Mouse (Mus musculus): ENCODE measurements at regions not wholly inside any gene's neighbourhood (a gene's known extent, or its start where the extent isn't known, plus 50 kb on each side); places are given as distances from the start of the nearest gene placed in this dataset.
"Not testable (repeated sequence)": the region's sequence is repeated elsewhere in the genome, so short reads cannot be mapped to it uniquely, and the experiment has no call there.

DNA sequence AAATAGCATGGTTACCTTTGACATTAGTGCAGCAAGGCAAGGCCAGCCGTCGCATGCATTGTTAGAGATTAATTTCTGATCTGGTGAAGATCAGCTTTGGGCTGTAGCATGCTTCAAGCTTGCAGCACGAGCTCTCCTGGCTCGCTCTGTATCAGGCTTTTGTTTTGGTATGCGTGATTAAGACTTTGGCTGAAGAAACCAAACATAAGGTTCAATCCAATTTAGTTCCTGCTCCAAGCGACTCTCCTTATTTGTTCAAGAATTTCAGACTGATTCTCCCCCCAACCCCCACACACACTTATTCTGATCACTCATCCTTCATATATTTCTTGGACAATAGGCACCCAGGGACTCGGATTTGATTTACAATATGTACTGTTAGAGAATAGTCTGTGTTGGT lies 118.0 kb upstream of the Gm5148 start:
- no peak for DNase-seq (ENCODE audit: extremely low read depth, low read depth)

DNA sequence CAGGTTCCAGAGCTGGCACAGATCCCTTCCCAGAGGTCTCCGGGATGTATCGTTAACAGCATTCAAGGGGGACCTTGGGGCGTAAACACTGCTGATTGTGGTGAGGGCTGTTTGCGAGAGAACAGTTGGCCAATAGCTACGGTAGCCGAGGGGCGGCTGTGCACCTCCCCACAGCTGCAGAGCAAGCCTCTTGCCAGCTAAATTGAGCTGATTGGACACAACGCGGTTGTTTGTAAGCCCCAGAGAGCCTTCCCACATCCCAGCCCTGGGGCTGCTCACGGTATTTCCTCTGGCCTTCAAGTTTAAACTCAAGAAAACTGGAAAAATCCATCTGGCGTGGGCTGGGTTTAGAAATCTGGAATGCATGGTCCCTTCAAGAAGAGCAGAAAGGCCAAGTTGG lies 114.6 kb upstream of the Gm5148 start:
- DNase-seq (ENCODE audit: extremely low read depth, low read depth): no peak

DNA sequence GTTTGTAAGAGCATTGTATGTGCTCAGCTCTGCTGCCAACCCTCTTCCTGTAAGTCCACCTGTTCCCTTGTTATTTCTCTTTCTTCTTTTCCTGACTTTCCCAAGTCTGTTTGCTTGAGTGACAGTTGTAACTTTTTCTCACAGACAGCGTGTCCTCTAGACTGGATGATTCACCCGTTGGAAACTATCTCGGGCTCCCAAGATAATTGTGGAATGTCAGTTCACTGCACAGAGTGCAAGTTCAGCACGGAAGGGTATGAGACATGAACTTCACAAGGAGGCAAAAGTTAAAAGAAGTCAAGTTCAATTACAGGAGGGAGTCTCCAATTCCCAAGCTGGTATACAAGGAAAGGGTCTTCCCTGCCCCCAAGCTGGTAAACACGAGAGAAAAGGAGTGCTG lies 112.5 kb upstream of the Gm5148 start:
- DNase-seq (ENCODE audit: extremely low read depth, low read depth): no peak

DNA sequence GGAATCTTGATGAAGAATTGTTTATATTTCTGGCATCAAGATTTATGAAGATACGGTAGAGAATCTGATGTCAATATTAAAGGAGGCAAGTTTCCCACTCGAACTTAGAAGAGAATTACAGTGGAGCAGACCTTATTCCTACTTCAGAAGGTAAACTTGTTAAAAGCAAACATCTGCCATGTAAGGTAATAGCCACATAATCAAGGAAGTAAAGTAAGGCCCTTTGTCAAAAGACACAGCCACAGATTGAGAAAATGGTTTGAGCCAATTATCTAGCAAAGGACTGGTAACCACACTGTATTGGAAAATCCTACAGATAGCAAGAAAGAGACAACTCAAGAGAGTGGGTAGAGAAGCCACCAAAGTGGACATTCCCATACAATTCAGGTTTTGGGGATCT lies 111.4 kb upstream of the Gm5148 start:
- DNase-seq (ENCODE audit: extremely low read depth, low read depth): peak; percentile 17

DNA sequence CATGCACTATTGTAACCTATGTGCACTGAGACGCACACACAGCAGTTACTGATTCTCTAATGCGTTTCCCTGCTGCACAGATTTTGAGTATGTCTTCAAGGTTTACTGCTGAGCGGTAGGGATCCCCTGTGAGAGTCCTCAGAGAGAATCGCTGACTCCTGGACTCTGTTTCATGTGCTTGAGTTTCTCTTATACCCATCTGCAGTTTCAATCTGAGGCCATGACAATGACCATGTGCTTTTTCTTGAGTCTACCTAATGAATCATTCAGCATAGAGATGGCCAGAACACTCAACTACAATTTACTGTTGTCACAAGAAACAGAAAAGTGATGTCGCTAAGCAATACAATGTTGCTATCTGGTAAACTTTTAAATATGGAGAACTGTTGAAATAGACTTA lies 110.8 kb upstream of the Gm5148 start:
- no peak for DNase-seq (ENCODE audit: extremely low read depth, low read depth)

DNA sequence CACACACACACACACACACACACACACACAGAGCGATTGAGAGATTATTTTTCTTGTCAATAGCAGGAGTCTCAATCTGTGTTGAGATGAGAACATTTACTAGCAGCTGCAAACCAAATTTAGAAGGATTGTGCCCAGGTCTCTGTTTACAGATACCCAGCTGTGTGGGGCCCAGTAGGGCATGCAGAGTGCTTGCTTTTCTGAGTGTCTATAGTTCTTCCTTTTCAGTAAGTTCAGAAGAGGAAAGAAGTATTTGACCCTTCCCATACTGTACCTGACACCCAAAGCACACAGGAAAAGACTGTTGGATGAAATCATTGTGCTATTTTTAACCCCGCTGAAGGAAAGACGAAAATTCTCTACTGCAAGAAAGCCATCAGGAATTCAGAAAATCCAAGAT lies 110.3 kb upstream of the Gm5148 start:
- no peak for DNase-seq (ENCODE audit: extremely low read depth, low read depth)

DNA sequence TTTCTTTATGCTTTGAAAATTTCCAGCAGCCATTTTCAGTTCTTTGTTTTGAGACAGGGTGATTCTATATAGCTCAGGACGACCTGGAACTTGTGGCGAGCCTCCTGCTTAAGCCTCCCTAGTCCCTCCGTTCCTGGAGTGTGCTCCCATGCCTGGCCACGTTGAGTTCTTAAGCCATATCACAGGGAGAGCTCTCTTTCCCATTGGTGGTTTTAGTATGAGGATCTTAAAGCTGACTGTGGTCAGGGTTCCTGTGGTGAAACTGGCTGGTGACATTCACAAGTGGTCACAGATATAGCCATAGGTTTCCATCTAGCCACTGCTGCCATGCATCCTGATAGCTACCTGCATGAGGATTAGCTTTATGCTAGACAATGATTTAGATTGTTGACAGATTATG lies 109.1 kb upstream of the Gm5148 start:
- no peak for DNase-seq (ENCODE audit: extremely low read depth, low read depth)

DNA sequence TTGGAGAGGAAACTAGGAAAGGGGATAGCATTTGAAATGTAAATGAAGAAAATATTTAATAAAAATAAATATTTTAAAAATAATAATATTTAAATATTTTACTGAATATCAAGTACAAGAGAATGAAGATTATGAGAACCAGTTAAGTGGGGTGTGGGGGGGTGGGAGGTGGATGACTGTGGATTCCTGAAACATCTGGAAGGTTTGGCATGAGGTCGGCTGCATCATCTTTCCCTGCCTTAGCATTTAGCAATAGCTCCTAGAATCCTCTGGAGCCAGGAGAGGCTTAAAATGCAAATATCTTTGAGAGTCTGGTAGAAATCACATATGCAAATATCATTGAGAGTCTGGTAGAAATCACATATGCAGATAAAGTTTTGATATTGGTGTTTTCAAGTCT lies 103.3 kb upstream of the Gm5148 start:
- no peak for DNase-seq (ENCODE audit: extremely low read depth, low read depth)

DNA sequence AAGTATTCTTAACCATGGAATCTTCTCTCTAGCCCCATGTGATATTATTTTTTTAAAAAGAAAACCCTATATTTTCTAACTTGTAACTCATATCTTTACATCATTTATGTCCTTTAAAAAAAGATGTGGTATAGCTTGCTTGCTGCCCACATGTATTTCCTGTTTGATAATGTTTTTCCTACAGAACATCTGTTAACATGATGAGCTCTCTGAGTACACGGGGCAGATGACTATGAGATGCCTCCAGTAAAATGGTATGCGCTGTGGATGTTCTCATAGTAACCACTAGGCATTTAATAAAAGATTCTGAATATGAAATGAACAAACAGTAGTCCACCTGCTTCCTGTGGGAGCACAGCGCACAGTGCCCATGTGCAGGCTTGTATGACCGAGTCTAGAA lies 101.3 kb upstream of the Gm5148 start:
- DNase-seq (ENCODE audit: extremely low read depth, low read depth): no peak

DNA sequence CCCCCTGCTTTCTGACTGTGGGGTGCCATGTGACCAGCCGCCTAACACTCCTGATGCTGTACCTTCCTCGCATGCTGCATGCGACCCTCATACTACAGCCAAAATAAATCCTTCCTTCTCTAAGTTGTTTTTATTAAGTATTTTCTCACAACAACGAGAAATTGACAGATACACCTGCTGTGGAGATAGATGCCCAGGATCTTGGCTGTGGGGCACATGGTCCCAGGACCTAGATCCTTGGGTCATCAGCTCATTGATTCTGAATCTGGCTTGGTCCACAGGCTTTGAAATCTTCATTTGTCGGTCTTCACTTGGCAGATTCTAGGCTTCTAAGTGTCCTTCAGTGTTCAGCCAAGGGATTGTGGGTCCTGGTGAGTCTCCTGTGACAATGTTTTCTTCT lies 100.4 kb upstream of the Gm5148 start:
- DNase-seq (ENCODE audit: extremely low read depth, low read depth): no peak

DNA sequence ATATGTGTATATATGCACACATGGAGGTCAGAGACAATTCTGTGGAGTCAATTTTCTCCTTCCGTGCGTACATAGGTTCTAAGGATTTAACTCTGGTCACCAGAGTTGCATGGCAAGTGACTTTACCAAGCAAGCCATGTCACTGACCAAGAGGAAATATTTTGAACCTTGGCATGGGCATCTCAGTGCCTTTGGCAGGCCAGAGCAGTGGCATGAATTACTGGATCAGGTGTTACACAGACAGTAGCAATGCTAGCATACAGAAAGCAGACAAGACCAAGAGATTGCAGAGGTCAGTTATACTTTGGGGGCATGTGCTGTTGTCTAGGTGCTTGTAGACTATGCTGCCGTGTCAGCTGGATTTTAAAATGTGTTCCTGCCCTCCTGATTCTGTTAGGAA lies 95.2 kb upstream of the Gm5148 start:
- DNase-seq (ENCODE audit: extremely low read depth, low read depth): no peak

DNA sequence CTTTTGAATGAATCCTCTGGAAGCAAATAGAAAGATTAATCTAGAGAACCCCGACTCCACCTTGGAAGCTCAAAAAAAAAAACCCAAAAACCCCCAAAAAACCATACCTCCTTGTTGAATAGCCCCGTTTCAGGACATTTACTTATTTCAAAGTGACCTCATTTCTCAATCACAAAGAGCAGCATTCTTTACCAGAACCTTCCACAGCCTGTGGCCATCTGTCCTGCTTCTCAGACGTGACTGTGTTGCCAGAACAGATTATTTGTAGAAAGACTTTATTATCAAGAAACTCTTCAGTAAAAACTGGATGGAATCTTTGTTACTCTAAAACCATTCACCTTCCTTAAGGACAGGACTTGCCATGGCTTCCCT lies 93.1 kb upstream of the Gm5148 start:
- no peak for DNase-seq (ENCODE audit: extremely low read depth, low read depth)

DNA sequence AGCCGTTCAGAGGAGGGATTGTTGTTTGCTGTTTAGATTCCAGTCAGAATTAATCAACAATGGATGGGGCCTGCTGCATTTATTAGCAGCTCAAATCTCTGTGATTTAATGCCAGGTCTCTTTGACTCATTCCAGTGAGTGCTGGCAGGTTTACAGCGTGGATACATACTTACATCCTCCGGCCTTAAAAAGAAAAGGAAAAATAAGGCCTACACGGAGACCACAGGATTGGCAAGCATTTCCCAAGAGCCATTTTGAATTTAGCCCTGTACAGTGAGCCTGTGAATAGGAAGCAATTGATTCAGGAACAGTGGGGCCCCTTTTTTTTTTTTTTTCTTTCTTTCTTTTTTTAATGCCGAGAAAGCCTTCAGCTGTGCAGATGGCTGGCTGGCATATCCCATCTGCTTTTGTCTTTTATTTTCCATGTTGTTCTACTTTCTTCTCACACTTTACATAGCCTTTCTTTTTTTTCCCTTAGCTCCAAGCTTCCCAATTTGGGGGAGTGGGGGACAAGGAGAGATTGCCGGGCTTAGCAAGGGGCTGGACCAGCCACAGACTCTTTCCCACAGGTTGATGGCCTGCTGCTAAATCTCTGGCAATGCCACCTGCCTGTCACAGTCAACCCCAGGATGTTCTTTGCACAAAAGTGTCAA lies 92.6 kb upstream of the Gm5148 start:
- no peak for DNase-seq (ENCODE audit: extremely low read depth, low read depth)

DNA sequence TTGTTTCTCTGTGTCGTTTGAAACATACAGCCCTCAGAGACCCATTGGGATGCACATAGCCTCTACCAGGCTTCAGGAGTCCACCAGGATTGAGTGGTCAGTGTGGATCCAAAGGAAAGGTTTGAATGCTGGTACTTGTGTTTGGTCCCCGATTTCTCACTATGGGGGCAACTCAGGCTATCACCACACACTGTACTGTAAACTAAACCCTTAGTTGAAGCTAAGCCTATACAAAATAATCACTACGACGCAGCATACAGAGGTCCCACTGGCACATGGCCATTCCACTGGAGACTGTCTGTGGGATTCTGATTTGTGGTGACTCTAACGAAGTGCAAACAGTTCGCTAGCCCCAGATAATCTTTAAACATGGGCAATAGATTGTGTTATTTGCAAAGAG lies 91.5 kb upstream of the Gm5148 start:
- no peak for DNase-seq (ENCODE audit: extremely low read depth, low read depth)

DNA sequence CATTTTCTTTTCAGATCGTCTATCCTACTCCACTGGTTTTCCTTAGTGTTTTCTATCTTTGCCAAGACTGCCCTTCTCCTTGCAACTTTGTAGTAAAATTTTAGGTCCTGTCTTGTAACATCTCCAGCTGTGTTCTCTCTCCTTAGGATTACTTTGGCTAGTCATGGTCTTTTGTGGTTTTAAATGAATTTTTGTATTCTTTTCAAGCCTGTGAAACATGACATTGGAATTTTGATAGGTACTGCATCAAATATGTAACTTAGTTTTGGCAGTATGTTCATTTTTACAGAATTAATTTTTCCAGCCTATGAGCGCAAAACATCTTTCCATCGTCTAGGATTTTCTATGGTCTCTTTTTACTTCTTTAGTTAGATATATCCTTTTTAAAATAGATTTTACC lies 88.6 kb upstream of the Gm5148 start:
- no peak for DNase-seq (ENCODE audit: extremely low read depth, low read depth)

DNA sequence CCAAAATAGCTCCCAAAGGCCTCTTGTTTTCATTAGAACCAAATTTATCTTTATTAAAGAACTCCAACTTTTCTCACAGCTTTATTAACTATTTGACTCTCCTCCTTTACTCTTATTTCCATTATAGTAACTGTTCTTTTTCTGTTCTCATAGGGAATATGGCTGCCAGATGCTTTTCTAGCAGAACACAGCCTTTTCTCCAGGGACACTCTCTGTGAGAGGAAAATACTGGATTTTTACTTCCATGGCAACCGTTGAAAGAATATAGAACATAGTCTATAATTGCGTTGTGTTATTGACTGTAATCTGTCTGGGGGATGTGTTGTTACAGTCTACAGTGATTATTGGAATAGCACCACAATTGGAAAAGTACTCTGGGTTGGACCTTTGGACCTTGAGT lies 87.1 kb upstream of the Gm5148 start:
- DNase-seq (ENCODE audit: extremely low read depth, low read depth): no peak

DNA sequence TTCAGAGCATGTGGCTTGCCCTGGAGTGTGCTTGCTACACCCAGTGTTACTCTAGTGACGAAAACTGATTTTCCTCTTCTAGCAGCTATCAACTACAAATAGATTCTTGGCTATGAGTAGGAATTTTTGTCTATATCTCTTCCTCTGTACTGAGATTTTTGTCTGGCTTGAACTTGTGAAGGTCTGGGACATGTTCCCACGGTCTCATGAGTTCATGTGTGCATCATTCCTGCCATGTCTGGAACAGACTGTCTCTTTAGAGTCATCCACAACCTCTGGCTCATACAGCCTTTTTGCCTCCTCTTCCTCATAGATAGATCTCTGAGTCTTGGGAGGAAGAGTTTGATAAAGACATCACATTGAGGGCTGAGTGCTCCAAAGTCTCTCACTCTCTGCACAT lies 86.5 kb upstream of the Gm5148 start:
- no peak for DNase-seq (ENCODE audit: extremely low read depth, low read depth)

DNA sequence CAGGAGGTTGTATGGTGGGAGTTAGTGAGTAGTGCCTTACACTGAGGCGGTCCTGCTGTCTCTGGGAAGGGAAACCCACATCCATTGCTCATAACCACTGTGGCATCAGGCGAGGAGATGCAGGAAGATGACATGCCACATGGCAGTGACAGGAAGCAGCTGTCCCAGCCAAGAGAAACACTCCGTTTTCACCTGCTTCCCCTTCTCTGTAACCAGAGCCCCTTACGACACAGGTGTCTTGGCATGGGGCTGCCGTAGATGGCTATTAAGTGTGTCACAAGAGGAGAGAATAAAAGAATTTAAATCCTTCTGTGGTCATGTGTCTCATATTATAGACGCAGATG lies 81.5 kb upstream of the Gm5148 start:
- DNase-seq (ENCODE audit: extremely low read depth, low read depth): no peak

DNA sequence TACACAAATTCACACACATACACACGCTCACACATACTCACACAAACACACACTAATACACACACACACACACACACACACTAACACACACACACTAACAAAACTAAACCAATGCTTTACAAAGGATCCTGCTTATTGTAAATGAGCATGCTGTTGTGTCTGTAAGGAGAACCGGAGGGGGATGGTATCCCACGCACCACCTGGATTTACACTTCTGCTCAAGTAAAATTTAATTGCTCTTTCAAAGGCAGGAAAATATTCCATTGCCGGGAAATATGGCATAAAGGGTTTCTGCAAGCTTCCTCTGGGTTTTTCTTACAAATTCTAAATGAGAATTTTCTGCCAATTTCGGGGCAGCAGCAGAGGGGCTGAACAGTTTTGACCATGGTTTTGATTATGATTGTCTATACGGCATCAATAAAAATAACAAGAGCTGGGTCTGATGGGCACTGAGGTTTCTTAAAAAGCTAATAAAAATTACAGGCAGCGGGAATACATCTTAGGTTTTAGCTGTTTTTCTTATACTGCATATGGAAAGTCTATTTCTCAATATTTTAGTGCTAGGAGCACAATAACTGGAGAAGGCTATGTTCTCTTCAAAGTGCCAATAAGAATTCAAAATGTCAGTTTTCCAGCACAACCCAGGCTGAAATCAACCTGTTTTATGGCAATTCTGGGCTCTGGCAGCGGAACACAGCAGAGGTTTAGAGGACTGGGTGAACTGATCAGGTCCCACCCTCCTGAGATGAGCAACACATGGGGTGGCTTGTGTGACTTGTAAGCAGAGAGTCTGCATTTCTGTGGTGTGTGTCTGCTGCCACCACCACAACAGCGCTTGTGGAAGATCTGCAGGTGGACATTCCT lies 80.9 kb upstream of the Gm5148 start:
- DNase-seq (ENCODE audit: extremely low read depth, low read depth): no peak

DNA sequence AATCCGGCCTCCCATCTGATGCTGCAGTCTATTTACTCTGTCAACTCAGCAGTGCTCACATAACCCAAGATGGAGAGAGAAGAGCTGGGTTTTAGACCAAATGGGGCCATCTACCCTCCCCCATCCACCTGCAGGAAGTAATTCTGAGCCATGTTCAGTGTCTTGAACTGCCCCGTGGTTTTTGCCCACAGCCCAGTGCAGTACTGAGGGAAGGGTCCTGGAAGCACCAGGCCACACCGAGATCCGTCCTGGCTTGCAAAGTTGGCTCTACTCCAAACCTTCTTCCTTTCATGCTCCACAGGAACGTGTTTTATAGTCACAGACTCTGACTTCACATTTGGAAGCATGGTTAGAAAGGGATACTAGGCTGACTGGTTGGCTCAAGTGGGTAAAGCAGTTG lies 80.0 kb upstream of the Gm5148 start:
- no peak for DNase-seq (ENCODE audit: extremely low read depth, low read depth)

DNA sequence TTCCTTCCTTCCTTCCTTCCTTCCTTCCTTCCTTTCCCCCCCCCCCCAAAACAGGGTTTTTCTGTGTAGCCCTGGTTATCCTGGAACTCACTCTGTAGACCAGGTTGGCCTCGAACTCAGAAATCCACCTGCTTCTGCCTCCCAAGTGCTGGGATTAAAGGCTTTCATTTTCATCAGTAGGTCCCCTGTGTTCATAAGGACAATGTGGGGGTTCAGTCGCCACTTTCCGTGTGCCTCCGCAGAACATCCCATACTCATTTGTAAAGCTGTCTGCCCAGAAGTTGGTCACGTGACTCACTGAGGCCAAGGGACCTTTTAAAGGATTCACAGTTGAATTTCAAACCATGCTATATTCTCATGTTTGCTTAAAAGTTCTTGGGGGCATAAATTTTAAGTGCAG lies 79.5 kb upstream of the Gm5148 start:
- not testable (repeated sequence) for DNase-seq (ENCODE audit: extremely low read depth, low read depth)

DNA sequence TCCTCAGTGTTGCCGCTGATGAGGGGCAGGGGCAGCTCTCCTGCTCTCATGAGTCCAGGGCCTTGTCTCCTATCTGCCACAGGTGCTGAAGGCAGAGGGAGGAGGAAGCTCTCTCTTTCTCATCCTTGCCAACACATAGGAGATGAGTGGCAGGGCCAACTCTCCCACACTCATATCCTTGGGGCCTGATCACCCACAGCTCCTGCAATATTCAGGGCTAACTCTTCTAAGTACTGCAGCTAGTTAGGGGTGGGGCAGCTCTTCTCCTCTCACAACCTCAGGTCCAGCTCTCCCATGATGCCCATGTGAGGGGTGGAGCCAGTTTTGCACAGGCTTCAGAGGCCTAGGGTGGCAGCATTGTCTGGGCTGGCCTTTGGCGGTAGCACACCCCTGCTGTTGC lies 77.3 kb upstream of the Gm5148 start:
- DNase-seq (ENCODE audit: extremely low read depth, low read depth): no peak

DNA sequence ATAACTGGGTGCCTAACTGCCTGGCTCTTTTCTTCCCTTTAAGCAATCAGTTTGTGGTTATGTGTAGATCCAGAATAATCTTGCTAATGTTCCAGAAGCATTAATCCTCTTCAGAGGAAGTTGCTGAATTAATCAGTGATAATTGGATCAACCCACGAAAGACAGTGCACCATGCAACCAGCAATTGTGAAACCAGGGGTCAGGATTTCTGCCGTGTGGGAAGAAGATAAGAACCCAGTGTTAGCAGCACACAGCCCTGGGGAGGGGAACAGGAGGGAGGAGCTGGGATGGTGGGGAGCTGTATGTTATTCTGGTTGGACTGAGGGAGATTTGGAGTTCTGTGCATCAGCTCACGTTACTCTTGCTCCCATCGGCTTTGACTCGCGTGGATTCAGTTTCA lies 75.5 kb upstream of the Gm5148 start:
- no peak for DNase-seq (ENCODE audit: extremely low read depth, low read depth)
